Mouse (Mus musculus) ES-E14 (cell line): Measurements from ENCODE around the gene Mapk3.

ENCODE experiments used
- HCFC1 ChIP-seq: IDR thresholded peaks from 2 replicates; pipeline ENCODE4 v1.6.1; 2012; ENCODE audit warnings: low read length, inconsistent platforms, borderline replicate concordance; ENCODE audit not compliant: insufficient read depth
- MAFK ChIP-seq: IDR thresholded peaks from 2 replicates; pipeline ENCODE4 v1.6.1; 2014; ENCODE audit warnings: mild to moderate bottlenecking, low read depth, low read length, inconsistent platforms; ENCODE audit not compliant: insufficient read depth
- ZC3H11A ChIP-seq: IDR thresholded peaks from 2 replicates; pipeline ENCODE4 v1.6.1; 2012; ENCODE audit warnings: low read depth, mild to moderate bottlenecking, inconsistent platforms, low read length, borderline replicate concordance
- ZNF384 ChIP-seq: IDR thresholded peaks from 2 replicates; pipeline ENCODE4 v1.6.1; 2012; ENCODE audit warnings: low read depth, low read length, inconsistent platforms

- TF ChIP-seq ZC3H11A = no peak
- TF ChIP-seq ZNF384 = no peak
- TF ChIP-seq HCFC1 = no peak
- no peak for TF ChIP-seq MAFK
Observed at GRCm38 (mm10) chr7:126746066-126746465, 13.3 kb upstream of the Mapk3 start.
